Mouse (Mus musculus): ENCODE data around the gene Adh7. TPM values are rescaled to one million over a fixed set of nuclear protein-coding genes. Genes with fewer than 3 reads are reported as not detected.

Adh7 gene
- total RNA-seq (2012; rRNA removed) (not detected in 2 replicates), total RNA-seq (2014; rRNA removed) (not detected in 2 replicates), polyA plus RNA-seq (2012; ENCODE audit: insufficient read length, low read depth) (not detected in 2 replicates)

GRCm38 (mm10) chr3:138217631-138218264 lies at the start of gene Adh7:
Gene Adh7 (plus strand): TSS chr3:138217760.
- Histone ChIP-seq H3K9ac (ENCODE audit: insufficient read depth, low read depth) (no peak within 1 kb of the TSS), H3K4me2 (ENCODE audit: insufficient read depth, low read depth, poor library complexity, severe bottlenecking) (no peak within 1 kb of the TSS), H3K79me2 (replicated peaks; ENCODE audit: control insufficient read depth, extremely low read depth, insufficient read depth, poor library complexity, severe bottlenecking) (no peaks in the 10 kb centered on the region), H3K27ac (ENCODE audit: insufficient read depth, low read depth) (no peak within 1 kb of the TSS), H3K4me3 (replicated peaks in 1 of 3; ENCODE audit: low read depth in 2 of 3, low read length in 2 of 3, poor library complexity in 1 of 3) (no peak within 1 kb of the TSS), H3K4me1 (ENCODE audit: control insufficient read depth in 1 of 2, insufficient read depth in 2 of 2) (no peaks in the 10 kb centered on the region), H3K27me3 (replicated peaks) (no peaks in the 10 kb centered on the region), H3K36me3 (replicated peaks in 1 of 2; ENCODE audit: control insufficient read depth in 1 of 2, insufficient read depth in 1 of 2, low read length in 1 of 2) (no peaks in the 10 kb centered on the region), H3K9me3 (replicated peaks; ENCODE audit: low read length) (peaks cover 5% of the 10 kb centered on the region)
- no peak for DNase-seq (ENCODE audit: extremely low read depth)
- TF ChIP-seq NRF1 (IDR thresholded peaks at IDR 0.05; ENCODE audit: low read depth, low read length) (no peak), RAD21 (IDR thresholded peaks at IDR 0.05; ENCODE audit: low read depth, low read length) (no peak), MAFK (IDR thresholded peaks at IDR 0.05; ENCODE audit: insufficient replicate concordance, low read length) (no peak), MAX (IDR thresholded peaks at IDR 0.05; ENCODE audit: low read length) (no peak), MXI1 (IDR thresholded peaks at IDR 0.05; ENCODE audit: low read depth, low read length) (no peak), CHD2 (IDR thresholded peaks at IDR 0.05; ENCODE audit: low read length) (no peak)
- in situ Hi-C loops (cut with MboI; ENCODE audit: low pct_ligation_motif_present, low pct_unique_long_range_greater_than_20kb, low sequenced_read_pairs) (no loop called here), dilution Hi-C loops (cut with MboI; ENCODE audit: extremely low pct_ligation_motif_present, extremely low pct_unique_long_range_greater_than_20kb, low sequenced_read_pairs) (no loop called here)

- Histone ChIP-seq H3K4me3 (replicated peaks in 1 of 3; ENCODE audit: low read depth in 2 of 3, low read length in 2 of 3, poor library complexity in 1 of 3) (no peak overlapping the region), H3K27me3 (replicated peaks) (no peaks in the 10 kb centered on the region), H3K4me2 (ENCODE audit: insufficient read depth, low read depth, poor library complexity, severe bottlenecking) (no peak overlapping the region), H3K36me3 (replicated peaks in 1 of 2; ENCODE audit: control insufficient read depth in 1 of 2, insufficient read depth in 1 of 2, low read length in 1 of 2) (no peaks in the 10 kb centered on the region), H3K9me3 (replicated peaks; ENCODE audit: low read length) (peaks cover 4% of the 10 kb centered on the region), H3K27ac (ENCODE audit: insufficient read depth, low read depth) (no peak overlapping the region), H3K4me1 (ENCODE audit: control insufficient read depth in 1 of 2, insufficient read depth in 2 of 2) (no peaks in the 10 kb centered on the region), H3K79me2 (replicated peaks; ENCODE audit: control insufficient read depth, extremely low read depth, insufficient read depth, poor library complexity, severe bottlenecking) (no peaks in the 10 kb centered on the region), H3K9ac (ENCODE audit: insufficient read depth, low read depth) (no peak overlapping the region)
- DNase-seq (ENCODE audit: extremely low read depth) = peak; percentile 46
- TF ChIP-seq NELFE (IDR thresholded peaks at IDR 0.05; ENCODE audit: low read depth, low read length) (no peak), MAFK (IDR thresholded peaks at IDR 0.05; ENCODE audit: insufficient replicate concordance, low read length) (no peak), SMC3 (IDR thresholded peaks at IDR 0.05; ENCODE audit: low read depth, low read length) (peak; percentile 60), ELF1 (IDR thresholded peaks at IDR 0.05; ENCODE audit: low read depth, low read length) (peak; percentile 55), RAD21 (IDR thresholded peaks at IDR 0.05; ENCODE audit: low read depth, low read length) (peak; percentile 58), CHD2 (IDR thresholded peaks at IDR 0.05; ENCODE audit: low read length) (no peak), BHLHE40 (IDR thresholded peaks at IDR 0.05; ENCODE audit: low read depth, low read length) (peak; percentile 52; the same call in 1 of the 2 replicates), CTCF (conservative IDR thresholded peaks at IDR 0.05 in 1 of 2, IDR thresholded peaks at IDR 0.05 in 1 of 2; ENCODE audit: low read depth in 2 of 2, low read length in 2 of 2) (peak; percentile 60 to 71; a peak in 3 of 4 replicates)
- dilution Hi-C loops (cut with MboI; ENCODE audit: extremely low pct_ligation_motif_present, extremely low pct_unique_long_range_greater_than_20kb, low sequenced_read_pairs) (no loop called here), in situ Hi-C loops (cut with MboI; ENCODE audit: low pct_ligation_motif_present, low pct_unique_long_range_greater_than_20kb, low sequenced_read_pairs) (no loop called here)
These were observed 44.3 kb upstream of the Adh7 start for GRCm38 (mm10) chr3:138173291-138173690.

- Histone ChIP-seq H3K4me1 (ENCODE audit: control insufficient read depth in 1 of 2, insufficient read depth in 2 of 2) (peaks cover 0 to 3% of the 10 kb centered on the region in 2 experiments; a peak in 1 of 4 replicates), H3K36me3 (replicated peaks in 1 of 2; ENCODE audit: control insufficient read depth in 1 of 2, insufficient read depth in 1 of 2, low read length in 1 of 2) (no peaks in the 10 kb centered on the region), H3K4me3 (replicated peaks in 1 of 3; ENCODE audit: low read depth in 2 of 3, low read length in 2 of 3, poor library complexity in 1 of 3) (no peak overlapping the region), H3K27ac (ENCODE audit: insufficient read depth, low read depth) (no peak overlapping the region), H3K79me2 (replicated peaks; ENCODE audit: control insufficient read depth, extremely low read depth, insufficient read depth, poor library complexity, severe bottlenecking) (no peaks in the 10 kb centered on the region), H3K27me3 (replicated peaks) (no peaks in the 10 kb centered on the region), H3K4me2 (ENCODE audit: insufficient read depth, low read depth, poor library complexity, severe bottlenecking) (no peak overlapping the region), H3K9me3 (replicated peaks; ENCODE audit: low read length) (peaks cover 4% of the 10 kb centered on the region), H3K9ac (ENCODE audit: insufficient read depth, low read depth) (no peak overlapping the region)
- in situ Hi-C loops (cut with MboI; ENCODE audit: low pct_ligation_motif_present, low pct_unique_long_range_greater_than_20kb, low sequenced_read_pairs) = no loop called here
- no peak for TF ChIP-seq CTCF (conservative IDR thresholded peaks at IDR 0.05 in 1 of 2, IDR thresholded peaks at IDR 0.05 in 1 of 2; ENCODE audit: low read depth in 2 of 2, low read length in 2 of 2)
- no peak for TF ChIP-seq ZC3H11A (IDR thresholded peaks at IDR 0.05; ENCODE audit: low read depth, low read length)
- no peak for TF ChIP-seq IRF4 (IDR thresholded peaks at IDR 0.05; ENCODE audit: low read depth, low read length)
- TF ChIP-seq BHLHE40 (IDR thresholded peaks at IDR 0.05; ENCODE audit: low read depth, low read length) = 0 out of 2 replicates have a peak, but pooled peaks have one; percentile 8
- DNase-seq (ENCODE audit: extremely low read depth) = no peak
- dilution Hi-C loops (cut with MboI; ENCODE audit: extremely low pct_ligation_motif_present, extremely low pct_unique_long_range_greater_than_20kb, low sequenced_read_pairs) = no loop called here
These were observed 42.0 kb upstream of the Adh7 start for GRCm38 (mm10) chr3:138175551-138175950.
